Mouse (Mus musculus) forebrain, embryonic 16.5 days (tissue): ENCODE measurements at regions not wholly inside any gene's neighbourhood (a gene's known extent, or its start where the extent isn't known, plus 50 kb on each side); places are given as distances from the start of the nearest gene placed in this dataset.
A peak's percentile ranks its signal among the peaks of the same experiment; 100 is the strongest.

Source experiments
- ATAC-seq: fragments of 200-750 bp; cut with Nextera tagmentation; 2 replicates; pipeline ENCODE4 v1.8.0; 2017; ENCODE audit warnings: mild to moderate bottlenecking, moderate library complexity
- H3K27ac ChIP-seq: fragments of 300-500 bp; sonication (generic); 2 replicates; pipeline ENCODE4 v1.5.1; 2014; ENCODE audit warnings: low read length, control low read depth
- H3K27me3 ChIP-seq: fragments of 300-500 bp; sonication (generic); replicated peaks from 2 replicates; pipeline ENCODE4 v1.6.1; 2014; ENCODE audit warnings: low read length; ENCODE audit not compliant: control insufficient read depth, insufficient read depth
- H3K36me3 ChIP-seq: fragments of 300-500 bp; sonication (generic); 2 replicates; pipeline ENCODE4 v1.6.1; 2014; ENCODE audit not compliant: control insufficient read depth, insufficient read depth
- H3K4me1 ChIP-seq: fragments of 300-500 bp; sonication (generic); replicated peaks from 2 replicates; pipeline ENCODE4 v1.6.1; 2014; ENCODE audit warnings: low read length; ENCODE audit not compliant: control insufficient read depth, insufficient read depth
- H3K4me2 ChIP-seq: fragments of 300-500 bp; sonication (generic); 2 replicates; pipeline ENCODE4 v1.6.1; 2014; ENCODE audit warnings: mild to moderate bottlenecking, low read length, control low read depth
- H3K4me3 ChIP-seq: fragments of 300-500 bp; sonication (generic); replicated peaks from 2 replicates; pipeline ENCODE4 v1.5.1; 2014; ENCODE audit warnings: mild to moderate bottlenecking, low read length, control low read depth
- H3K9ac ChIP-seq: fragments of 300-500 bp; sonication (generic); replicated peaks from 2 replicates; pipeline ENCODE4 v1.6.1; 2014; ENCODE audit warnings: low read depth, low read length, control low read depth
- H3K9me3 ChIP-seq: fragments of 300-500 bp; sonication (generic); 2 replicates; pipeline ENCODE4 v1.6.1; 2016; ENCODE audit warnings: low read length; ENCODE audit not compliant: control insufficient read depth
- WGBS: fragments of 180-500 bp; shearing (Covaris S2); extraction: QIAGEN DNeasy Blood & Tissue Kit; methylation state at CpG from one replicate; pipeline ENCODE4 v1.1.7; 2014; 5-methylcytosine and 5-hydroxymethylcytosine counted together

DNA sequence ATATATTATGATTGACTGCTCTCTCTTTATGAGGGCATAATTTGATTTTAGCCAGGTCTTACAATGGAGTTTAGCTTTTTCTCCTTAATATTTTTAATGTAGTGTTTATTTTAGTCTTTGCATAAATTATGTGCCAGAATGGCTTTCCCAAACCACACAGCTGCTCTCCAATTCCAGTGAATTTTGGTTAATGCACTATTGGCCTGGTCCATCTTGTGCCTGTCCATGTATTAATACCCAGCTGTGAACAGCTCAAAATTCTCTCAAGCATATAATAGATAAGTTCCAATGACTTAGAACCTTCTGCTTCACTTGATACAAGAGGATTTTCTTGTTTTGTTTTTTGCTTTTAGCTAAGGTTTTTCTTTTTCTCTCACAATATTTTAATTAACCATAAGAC, 939.4 kb downstream of the Pla2g4a start:
- Histone ChIP-seq H3K36me3 (no peaks in the 10 kb centered on the region), H3K27me3 (no peaks in the 10 kb centered on the region), H3K4me2 (no peak overlapping the region), H3K9me3 (no peaks in the 10 kb centered on the region), H3K4me3 (no peak overlapping the region), H3K9ac (no peak overlapping the region), H3K27ac (no peak overlapping the region), H3K4me1 (no peaks in the 10 kb centered on the region)
- no peak for ATAC-seq

DNA sequence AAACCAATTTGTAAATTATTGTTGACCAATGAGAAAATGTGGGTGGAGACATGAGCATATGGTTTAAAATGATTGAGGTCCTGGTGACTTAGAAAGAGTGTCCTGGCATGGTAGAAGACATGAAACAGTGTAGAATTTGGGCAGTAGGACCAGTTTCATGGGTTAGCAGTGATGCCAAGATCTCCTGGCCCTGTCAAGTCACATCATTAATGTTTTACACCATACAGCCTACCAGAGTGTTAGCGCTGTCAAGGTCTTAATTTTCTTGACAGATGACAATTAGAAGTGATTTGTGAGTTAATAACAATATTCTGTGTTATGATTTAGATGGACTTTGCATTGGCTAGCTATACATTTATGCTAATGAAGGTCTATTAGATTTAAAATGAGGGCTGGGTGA, 939.8 kb downstream of the Pla2g4a start:
- no peak for ATAC-seq
- no peak overlapping the region for H3K4me2 ChIP-seq
- no peaks in the 10 kb centered on the region for H3K36me3 ChIP-seq
- 67% methylated on average over 1 of the region's 1 CpGs for WGBS
- no peak overlapping the region for H3K27ac ChIP-seq
- no peak overlapping the region for H3K9ac ChIP-seq
- H3K9me3 ChIP-seq = no peaks in the 10 kb centered on the region
- no peaks in the 10 kb centered on the region for H3K27me3 ChIP-seq
- no peak overlapping the region for H3K4me3 ChIP-seq
- no peaks in the 10 kb centered on the region for H3K4me1 ChIP-seq

DNA sequence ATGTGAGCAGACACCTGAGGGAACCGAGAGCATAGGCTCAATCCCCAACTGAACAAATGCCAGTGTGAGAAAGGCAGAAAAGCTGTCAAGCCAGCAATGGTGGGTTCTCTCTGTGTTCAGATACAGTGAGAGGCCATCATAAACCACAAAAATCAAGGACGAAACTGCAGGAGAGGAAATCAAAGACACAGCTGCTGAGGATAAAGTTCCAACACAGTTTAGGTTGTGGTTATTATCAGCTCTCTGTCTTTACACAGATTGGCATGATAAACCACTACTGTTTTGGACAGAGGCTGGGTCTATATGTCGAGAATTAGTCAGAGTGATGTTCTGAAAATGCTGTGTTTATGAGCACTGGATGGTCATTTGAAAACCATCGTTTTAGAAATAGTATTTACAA, 946.5 kb downstream of the Pla2g4a start:
- H3K4me2 ChIP-seq = no peak overlapping the region
- no peaks in the 10 kb centered on the region for H3K4me1 ChIP-seq
- 84% methylated on average over 4 of the region's 4 CpGs for WGBS
- no peak overlapping the region for H3K4me3 ChIP-seq
- H3K9me3 ChIP-seq = no peaks in the 10 kb centered on the region
- no peak overlapping the region for H3K9ac ChIP-seq
- no peak overlapping the region for H3K27ac ChIP-seq
- no peak for ATAC-seq
- no peaks in the 10 kb centered on the region for H3K36me3 ChIP-seq
- H3K27me3 ChIP-seq = no peaks in the 10 kb centered on the region

DNA sequence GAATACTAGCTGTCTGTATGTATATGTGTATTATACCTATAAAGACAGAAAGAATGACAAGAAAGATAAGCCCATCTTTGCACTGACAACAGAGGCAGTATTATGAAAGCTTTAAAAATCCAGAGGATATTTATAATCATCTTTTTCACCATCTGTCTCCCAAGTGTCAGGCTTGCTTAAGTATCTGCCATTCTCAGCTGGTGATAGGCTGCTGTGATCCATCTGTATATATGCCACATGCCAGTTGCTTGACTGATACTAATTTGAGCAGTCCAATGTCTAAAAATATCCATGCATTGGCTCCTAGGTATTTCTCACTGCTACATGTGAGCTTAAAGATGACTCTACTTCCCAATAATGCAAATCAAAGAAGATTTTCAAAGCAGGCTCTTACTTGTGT, 950.3 kb downstream of the Pla2g4a start:
- Histone ChIP-seq H3K36me3 (no peaks in the 10 kb centered on the region), H3K4me3 (no peak overlapping the region), H3K27me3 (no peaks in the 10 kb centered on the region), H3K4me1 (no peaks in the 10 kb centered on the region), H3K9ac (no peak overlapping the region), H3K27ac (no peak overlapping the region), H3K9me3 (no peaks in the 10 kb centered on the region), H3K4me2 (no peak overlapping the region)
- ATAC-seq = peak; percentile 62

DNA sequence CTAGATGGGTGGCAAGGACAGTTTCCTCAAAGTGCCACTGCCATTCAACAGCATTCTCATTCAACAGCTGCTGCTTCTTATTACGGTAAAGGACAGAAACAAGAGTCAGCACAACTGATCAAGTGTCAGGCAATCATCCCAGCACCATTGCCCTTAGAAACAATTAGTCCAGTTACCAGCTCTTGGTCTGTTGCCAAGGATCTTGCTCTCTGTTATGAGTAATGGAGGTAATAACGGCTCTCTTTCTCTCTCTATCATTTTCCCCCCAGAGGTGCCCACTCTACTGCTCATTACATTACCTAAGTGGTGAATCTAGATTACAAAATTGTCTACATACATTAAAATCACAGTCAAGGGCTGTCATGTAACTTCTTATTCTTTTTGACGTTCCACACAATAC, 961.0 kb downstream of the Pla2g4a start:
- no peak for ATAC-seq

DNA sequence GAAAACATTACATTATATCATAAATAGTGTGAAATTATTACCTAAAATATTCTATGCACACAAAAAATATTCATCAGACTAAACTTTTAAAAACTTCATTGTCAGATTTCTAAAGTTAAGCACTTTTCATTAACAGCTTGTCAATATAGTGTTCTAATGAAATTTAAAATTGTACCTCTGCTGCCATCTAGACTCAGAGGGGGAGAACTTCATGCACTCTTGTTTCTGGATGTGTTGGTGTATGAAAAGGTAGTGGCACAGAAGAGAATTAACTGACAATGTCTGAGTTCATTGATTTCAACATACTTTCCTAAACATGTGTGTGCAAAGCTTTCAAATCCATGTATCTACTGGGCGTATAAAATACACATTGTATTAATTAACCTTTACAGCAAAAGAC, 967.5 kb downstream of the Pla2g4a start:
- ATAC-seq = peak; percentile 63
- Histone ChIP-seq H3K9ac (no peak overlapping the region), H3K4me2 (no peak overlapping the region), H3K27me3 (no peaks in the 10 kb centered on the region), H3K4me3 (no peak overlapping the region), H3K27ac (no peak overlapping the region), H3K36me3 (no peaks in the 10 kb centered on the region), H3K4me1 (no peaks in the 10 kb centered on the region), H3K9me3 (no peaks in the 10 kb centered on the region)
- WGBS = 81% methylated on average over 1 of the region's 1 CpGs

More for the DNA sequence above, 961.0 kb downstream of the Pla2g4a start:
- Histone ChIP-seq H3K9ac (no peak overlapping the region), H3K4me3 (no peak overlapping the region), H3K27me3 (no peaks in the 10 kb centered on the region), H3K36me3 (no peaks in the 10 kb centered on the region), H3K9me3 (no peaks in the 10 kb centered on the region), H3K27ac (no peak overlapping the region), H3K4me1 (no peaks in the 10 kb centered on the region), H3K4me2 (no peak overlapping the region)
- WGBS = 53% methylated on average over 3 of the region's 3 CpGs

DNA sequence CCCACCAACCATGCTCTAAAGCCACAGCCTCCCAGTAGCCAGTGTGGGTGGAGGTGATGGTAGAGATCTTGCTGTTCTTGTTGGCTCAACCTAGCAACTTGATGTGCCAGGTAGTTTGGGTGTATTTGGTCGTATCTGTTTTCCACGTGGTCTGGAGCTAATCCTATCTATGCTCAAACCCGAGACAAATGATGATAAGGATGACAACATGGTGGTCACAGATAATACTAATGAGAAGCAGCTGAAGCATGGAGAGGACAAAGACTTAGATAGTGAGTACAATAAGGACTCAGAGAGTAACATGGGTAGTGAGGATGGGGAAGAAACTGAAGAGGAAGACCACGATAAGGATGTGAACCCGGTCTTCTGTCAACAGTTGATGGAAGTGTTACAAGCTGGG, 983.7 kb downstream of the Pla2g4a start:
- H3K4me3 ChIP-seq = no peak overlapping the region
- no peak overlapping the region for H3K4me2 ChIP-seq
- H3K27ac ChIP-seq = no peak overlapping the region
- H3K4me1 ChIP-seq = no peaks in the 10 kb centered on the region
- no peaks in the 10 kb centered on the region for H3K9me3 ChIP-seq
- no peaks in the 10 kb centered on the region for H3K27me3 ChIP-seq
- no peak for ATAC-seq
- WGBS = 91% methylated on average over 5 of the region's 5 CpGs
- no peak overlapping the region for H3K9ac ChIP-seq
- H3K36me3 ChIP-seq = no peaks in the 10 kb centered on the region

DNA sequence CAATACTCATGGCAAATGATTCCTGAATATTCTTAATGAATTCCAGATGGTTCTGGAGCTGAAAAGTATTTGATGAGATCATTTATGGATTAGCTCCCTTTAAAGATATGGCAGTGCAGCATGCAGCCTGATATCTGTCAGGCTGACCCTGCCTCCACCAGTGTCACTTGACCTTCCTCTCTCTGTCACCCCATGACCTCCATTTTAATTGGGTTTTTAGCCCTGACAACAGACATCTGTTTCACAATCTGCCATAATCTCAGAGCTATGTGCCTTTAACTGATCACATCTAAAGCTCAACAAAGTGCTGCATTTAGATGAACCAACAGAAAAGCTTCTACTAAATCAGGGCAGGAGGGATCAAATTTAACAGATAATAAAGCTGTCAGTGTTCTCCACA, 995.7 kb downstream of the Pla2g4a start:
- H3K27me3 ChIP-seq = no peaks in the 10 kb centered on the region
- H3K9me3 ChIP-seq = no peaks in the 10 kb centered on the region
- no peak overlapping the region for H3K27ac ChIP-seq
- H3K9ac ChIP-seq = no peak overlapping the region
- ATAC-seq = no peak
- no peaks in the 10 kb centered on the region for H3K36me3 ChIP-seq
- no peaks in the 10 kb centered on the region for H3K4me1 ChIP-seq
- no peak overlapping the region for H3K4me2 ChIP-seq
- H3K4me3 ChIP-seq = no peak overlapping the region

DNA sequence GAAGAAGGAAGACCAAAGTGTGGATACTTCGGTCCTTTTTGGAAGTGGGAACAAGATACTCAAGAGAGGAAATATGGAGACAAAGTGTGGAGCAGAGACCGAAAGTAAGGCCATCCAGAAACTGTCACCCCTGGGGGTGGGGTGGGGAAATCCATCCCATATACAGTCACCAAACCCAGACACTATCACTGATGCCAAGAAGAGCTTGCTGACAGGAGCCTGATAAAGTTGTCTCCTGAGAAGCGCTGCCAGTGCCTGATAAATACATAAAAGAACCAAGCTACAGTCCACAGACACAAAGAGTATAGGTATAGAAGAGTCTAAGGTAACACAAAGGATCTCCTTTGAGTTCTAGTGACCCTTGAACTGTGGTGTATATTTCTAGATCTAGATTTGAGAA, 1026.7 kb downstream of the Pla2g4a start:
- Histone ChIP-seq H3K9ac (no peak overlapping the region), H3K9me3 (no peaks in the 10 kb centered on the region), H3K4me3 (no peak overlapping the region), H3K4me2 (no peak overlapping the region), H3K27me3 (no peaks in the 10 kb centered on the region), H3K36me3 (no peaks in the 10 kb centered on the region), H3K27ac (no peak overlapping the region), H3K4me1 (no peaks in the 10 kb centered on the region)
- WGBS = 92% methylated on average over 3 of the region's 3 CpGs
- no peak for ATAC-seq

DNA sequence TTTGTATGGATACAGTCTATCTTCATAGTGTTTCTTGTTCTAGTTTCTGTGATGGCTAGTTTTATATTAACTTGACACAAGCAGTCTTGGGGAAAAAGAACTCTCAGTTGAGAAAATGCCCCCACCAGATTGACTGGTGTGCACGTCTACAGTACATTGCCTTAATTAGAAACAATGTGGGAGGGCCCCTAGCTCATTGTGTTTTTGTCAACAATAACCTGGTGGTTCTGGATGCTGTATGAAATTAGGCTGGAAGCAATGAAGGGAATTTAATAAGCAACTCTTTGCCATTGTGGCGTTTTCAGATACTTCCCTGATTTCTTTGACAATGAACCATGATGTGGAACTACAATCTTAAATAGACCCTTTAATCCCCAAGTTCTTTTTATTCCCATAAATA, 1036.6 kb downstream of the Pla2g4a start:
- Histone ChIP-seq H3K4me1 (no peaks in the 10 kb centered on the region), H3K9ac (no peak overlapping the region), H3K4me3 (no peak overlapping the region), H3K36me3 (no peaks in the 10 kb centered on the region), H3K27me3 (no peaks in the 10 kb centered on the region), H3K4me2 (no peak overlapping the region), H3K27ac (no peak overlapping the region), H3K9me3 (no peaks in the 10 kb centered on the region)
- ATAC-seq = no peak
- WGBS = 48% methylated on average over 2 of the region's 2 CpGs
